Mouse (Mus musculus): Measurements from ENCODE around the gene Zfp940.

GRCm38 (mm10) chr7:29807046-29807445 is 46.4 kb downstream of the Zfp940 start:
- TF ChIP-seq CTCF (IDR thresholded peaks at IDR 0.05; ENCODE audit: control insufficient read depth, insufficient read depth, insufficient read length) = no peak
- no peak for TF ChIP-seq USF1 (IDR thresholded peaks at IDR 0.05; ENCODE audit: low read depth)
- no peak for TF ChIP-seq MAX (IDR thresholded peaks at IDR 0.05)
- no peak for TF ChIP-seq CEBPB (IDR thresholded peaks at IDR 0.05; ENCODE audit: low read depth)
- TF ChIP-seq MYOG (IDR thresholded peaks at IDR 0.05; ENCODE audit: control insufficient read depth, extremely low read depth, insufficient read length) = no peak
- no peak for TF ChIP-seq FOSL1 (IDR thresholded peaks at IDR 0.05; ENCODE audit: insufficient read depth, low read length, poor library complexity, severe bottlenecking)
- no peak for TF ChIP-seq MYOD1 (IDR thresholded peaks at IDR 0.05; ENCODE audit: control insufficient read depth, insufficient read length, low read depth)

Measured in C2C12 (cell line).